Mouse (Mus musculus) cerebellum, adult 2 months (tissue): Measurements from ENCODE around the gene Gm21992.

ENCODE experiments used
- CTCF ChIP-seq: fragments of 200-500 bp; IDR thresholded peaks from 2 replicates; pipeline ENCODE4 v1.5.1; 2011; ENCODE audit warnings: low read depth, mild to moderate bottlenecking, control low read depth, low read length, moderate library complexity, borderline replicate concordance; ENCODE audit not compliant: insufficient read depth
- POLR2A ChIP-seq: fragments of 200-500 bp; IDR thresholded peaks from 2 replicates; pipeline ENCODE4 v1.6.1; 2011; ENCODE audit warnings: low read length, control low read depth, borderline replicate concordance; ENCODE audit not compliant: insufficient read depth

- TF ChIP-seq POLR2A, result no peak
- no peak for TF ChIP-seq CTCF
These were observed 464 bp upstream of the Gm21992 start for GRCm38 (mm10) chr19:4811909-4812242.
